Mouse (Mus musculus) ES-Bruce4 (cell line): ENCODE results near the gene Wrap73.

ENCODE experiments used
- CTCF ChIP-seq: IDR thresholded peaks from one replicate; pipeline ENCODE4 v1.8.1; 2011; ENCODE audit warnings: low read depth, low read length
- EP300 ChIP-seq: IDR thresholded peaks from 2 replicates; pipeline ENCODE4 v1.6.1; 2011; ENCODE audit warnings: low read depth, low read length; ENCODE audit not compliant: insufficient read depth

GRCm38 (mm10) chr4:154121800-154122199 lies 20.4 kb upstream of the Wrap73 start:
- TF ChIP-seq EP300 (no peak), CTCF (no peak)
